Mouse (Mus musculus): ENCODE data around the gene Akap10. TPM values are rescaled to one million over a fixed set of nuclear protein-coding genes. Genes with fewer than 3 reads are reported as not detected.
"Not testable (repeated sequence)": the region's sequence is repeated elsewhere in the genome, so short reads cannot be mapped to it uniquely, and the experiment has no call there.

The Akap10 gene
- 12.7 and 13.3 TPM in 2 replicates for polyA plus RNA-seq (2012; rRNA removed)

DNA sequence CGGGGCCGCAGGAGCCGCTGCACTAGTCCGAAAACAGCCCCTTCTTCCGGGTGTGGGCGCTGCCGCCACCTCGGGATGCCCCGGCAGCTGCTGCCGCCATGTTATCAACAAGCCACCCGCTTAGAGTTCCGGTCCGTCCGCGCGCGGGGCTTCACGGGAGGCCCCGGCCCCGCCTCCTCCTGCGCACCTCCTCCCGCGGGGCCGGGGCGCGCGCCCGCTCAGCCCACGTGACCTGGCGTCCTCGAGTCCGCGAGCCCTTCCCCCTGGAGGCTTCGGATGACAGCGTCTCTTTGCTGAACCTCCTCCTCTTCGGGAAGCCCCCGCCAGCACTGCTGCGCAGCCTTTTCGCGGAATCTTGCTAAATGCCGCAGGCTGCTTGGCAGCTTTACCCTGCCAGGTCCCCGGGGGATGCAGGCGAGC is at the start of gene Akap10:
Akap10 (minus strand) TSS at position 155 of the 420 bp plus-strand sequence.
- no peak for DNase-seq (ENCODE audit: low read depth)

DNA sequence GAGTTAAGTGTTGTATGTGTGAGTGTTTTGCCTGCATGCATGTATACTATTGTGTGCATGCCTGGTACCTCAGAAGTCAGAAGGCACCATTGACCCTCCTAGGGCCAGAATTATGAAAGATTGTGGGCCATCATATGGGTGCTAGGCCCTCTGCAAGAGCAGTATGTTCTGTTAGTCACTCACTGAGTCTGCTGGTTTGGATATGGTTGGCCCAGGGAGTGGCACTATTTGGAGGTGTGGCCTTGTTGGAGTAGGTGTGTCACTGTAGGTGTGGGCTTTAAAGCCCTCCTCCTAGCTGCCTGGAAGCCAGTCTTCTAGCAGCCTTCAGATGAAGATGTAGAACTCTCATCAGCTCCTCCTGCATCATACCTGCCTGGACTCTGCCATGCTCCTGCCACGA is 45.7 kb upstream of the Akap10 start:
- no peak for DNase-seq (ENCODE audit: low read depth)

DNA sequence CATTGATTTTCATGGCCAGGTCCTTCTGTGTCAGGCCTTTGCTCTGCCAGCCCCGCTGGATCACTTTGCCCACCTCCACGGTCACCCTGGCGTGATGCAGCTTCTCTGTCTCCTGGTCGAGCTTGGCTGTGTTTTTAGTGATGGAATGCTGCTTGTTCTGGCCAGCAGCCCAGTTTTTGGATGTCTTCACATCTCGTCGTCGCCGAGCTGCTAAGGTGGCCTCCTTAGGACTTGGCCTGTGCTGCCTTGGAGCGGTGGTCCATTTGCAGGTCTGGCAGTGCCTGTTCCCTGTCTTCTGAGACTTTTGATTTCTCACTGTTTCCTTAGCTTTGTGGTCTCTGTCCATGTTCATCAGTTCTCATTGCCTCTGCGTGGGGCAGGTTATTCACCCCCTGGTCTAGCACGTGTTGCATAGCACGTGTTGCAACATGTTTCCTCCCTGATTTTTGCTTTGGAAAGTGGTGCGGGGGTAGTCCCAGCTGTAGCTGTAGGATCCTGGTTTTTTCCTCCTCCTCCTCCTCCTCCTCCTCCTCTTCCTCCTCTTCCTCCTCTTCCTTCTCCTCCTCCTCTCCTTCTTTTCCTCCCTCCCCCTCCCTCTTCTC is 44.2 kb upstream of the Akap10 start:
- DNase-seq (ENCODE audit: low read depth), result no peak

DNA sequence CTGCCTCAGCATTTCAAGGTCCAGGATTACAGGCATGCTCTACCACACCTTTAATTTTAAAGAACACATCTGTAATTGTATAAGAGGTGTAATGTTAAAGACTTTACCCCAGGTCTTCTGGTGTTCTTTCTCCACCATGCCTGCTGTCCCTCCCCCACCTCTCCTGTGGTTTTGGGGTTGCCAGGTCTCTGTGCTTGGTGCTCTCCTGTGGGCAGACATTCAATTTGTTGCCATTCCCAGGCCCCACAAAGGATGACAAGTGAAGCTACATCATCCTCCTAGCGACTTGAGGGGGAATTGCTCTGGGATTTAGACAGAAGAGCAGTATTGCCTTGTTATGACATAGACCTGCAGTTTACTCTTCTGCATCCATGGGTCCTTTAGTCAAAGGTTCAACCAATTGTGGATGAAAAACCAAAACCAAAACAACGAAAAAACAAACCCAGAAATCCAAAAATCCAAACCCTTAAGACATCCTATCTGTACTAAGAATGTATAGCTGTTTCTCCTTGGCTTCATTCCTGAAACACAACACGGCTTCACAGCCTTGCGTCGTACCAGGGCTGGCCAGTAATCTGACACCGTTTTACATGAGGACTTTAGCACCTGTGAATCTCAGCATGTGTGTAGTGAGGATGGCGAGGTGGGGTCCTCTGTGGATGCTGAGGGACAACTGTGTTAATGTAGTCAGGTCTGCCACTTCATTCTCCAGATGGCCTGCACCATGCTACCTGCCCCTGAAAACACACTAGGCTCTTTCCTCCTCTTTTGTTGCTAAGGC is 41.6 kb upstream of the Akap10 start:
- no peak for DNase-seq (ENCODE audit: low read depth)

DNA sequence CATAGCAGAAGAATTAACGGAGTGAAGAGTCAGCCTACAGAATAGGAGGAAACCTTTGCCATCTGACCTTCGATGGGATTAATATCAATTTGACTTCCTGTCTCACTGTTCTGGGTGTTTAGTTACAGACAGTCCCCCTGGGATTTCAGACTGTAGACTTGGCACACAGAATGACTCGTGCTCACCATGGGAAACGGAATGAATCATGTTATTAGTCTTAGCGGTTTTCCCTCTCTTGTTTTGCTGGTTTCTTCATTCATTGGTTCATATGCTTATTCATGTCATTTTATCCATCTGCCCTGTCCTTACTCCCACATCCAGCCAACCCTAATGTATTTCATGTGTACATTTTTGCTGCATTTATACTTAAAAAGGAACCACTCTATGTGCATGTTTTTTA is 40.8 kb upstream of the Akap10 start:
- no peak for DNase-seq (ENCODE audit: low read depth)

DNA sequence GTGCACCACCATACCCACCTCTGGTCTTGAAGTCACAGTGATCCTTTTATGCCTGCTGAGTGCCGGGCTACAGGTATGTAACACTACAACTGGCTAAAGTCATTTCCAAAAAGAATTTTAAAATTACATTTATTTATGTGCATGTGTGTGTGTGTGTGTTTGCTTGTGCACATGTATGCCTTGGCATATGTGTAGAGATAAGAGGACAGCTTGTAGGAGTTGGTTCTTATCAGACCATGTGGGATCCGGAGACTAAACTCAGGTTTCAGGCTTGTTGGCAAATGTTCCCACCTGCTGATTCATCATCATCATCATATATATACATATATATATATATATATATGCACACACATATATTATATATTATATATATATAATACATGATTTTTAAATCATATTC is 38.8 kb upstream of the Akap10 start:
- no peak for DNase-seq (ENCODE audit: low read depth)

DNA sequence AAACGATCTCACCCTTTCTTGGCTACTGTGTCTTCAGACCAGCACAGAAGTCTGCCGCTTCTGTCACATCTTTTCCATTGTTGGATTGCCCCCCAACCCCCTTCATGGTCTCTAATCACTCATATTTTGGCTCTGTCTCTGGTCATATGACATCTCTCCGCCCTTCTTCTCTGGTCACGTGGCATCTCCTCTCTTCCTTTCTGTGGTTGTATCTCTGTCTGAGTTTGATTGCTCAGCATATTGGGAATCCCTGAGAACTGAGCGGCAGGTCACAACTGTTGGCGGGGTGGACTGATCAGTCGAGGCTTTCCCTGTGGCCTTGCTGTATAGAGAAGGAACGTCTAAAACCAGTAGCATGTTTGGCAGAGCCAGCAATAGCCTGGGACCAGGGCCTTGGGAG is 37.0 kb upstream of the Akap10 start:
- DNase-seq (ENCODE audit: low read depth), result no peak

DNA sequence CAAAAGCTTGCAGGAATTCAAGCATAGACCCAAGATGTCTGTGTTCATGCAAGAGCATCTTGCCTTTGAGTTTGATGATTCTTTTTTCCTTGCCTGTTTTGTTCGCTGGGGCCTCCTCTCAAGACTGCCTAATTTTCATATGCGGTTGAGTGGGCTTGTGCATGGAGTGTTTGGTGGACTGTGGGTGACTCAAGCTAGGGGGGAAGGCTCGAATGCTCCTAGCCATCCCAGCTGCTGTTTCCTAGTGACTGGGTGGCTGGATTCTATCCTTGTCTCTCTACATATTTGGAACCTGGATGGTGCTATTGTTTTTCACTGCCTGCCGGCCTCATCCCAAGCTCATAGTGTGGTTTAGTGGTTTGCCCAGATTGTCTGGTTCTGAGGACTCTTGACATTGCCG is 34.6 kb upstream of the Akap10 start:
- no peak for DNase-seq (ENCODE audit: low read depth)

DNA sequence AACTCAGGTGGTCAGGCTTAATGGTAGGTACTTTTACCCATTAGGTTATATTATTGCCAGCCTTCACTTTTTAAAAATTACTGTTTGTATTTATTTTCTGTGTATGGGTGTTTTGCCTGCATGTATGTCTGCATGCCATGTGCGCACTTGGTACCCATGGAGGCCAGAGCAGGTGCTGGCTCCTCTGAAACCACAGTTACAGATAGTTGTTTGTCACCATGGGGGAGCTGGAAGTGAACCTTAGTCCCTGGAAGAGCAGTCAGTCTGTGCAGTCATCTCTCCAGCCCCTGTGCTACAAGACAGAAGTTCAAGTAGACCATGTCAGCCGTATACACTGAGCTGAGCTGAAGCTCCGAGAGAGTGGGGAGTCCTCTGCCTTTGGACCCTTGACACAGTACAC is 33.1 kb upstream of the Akap10 start:
- DNase-seq (ENCODE audit: low read depth), result no peak

DNA sequence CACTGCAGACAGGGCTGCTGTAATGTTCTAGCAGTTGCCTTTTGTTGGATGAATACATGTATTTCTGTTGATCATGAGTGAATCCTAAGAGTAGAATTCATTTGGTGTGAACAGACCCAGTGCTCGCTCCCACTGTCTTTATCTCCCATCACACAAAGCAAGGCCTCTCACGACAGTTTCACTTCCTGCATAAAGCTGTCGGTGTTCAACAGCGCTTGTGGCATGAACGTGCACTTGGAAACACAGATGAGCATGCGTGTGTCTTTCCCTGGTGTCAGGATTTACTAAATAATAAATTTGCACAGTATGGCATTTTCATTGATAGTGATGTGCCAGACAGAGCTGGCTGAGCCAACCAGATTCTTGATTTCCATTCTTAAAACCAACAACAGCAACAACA is 32.6 kb upstream of the Akap10 start:
- DNase-seq (ENCODE audit: low read depth), result no peak

DNA sequence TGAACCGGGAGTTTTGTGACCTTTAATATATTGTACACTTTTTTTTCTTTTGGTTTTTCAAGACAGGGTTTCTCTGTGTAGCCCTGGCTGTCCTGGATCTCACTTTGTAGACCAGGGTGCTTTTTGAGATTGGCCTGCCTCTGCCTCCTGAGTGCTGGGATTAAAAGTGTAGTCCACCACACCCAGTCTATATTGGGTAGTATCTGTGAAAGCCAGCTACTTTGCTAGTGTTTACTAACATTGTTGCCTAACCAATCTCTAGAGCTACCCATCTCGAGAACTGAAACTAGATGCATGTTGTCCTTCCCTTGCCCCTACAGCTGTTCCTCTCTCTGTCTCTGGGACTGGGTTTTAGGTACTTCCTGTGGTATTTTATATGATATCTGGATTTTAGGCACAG is 30.0 kb upstream of the Akap10 start:
- DNase-seq (ENCODE audit: low read depth), result no peak

DNA sequence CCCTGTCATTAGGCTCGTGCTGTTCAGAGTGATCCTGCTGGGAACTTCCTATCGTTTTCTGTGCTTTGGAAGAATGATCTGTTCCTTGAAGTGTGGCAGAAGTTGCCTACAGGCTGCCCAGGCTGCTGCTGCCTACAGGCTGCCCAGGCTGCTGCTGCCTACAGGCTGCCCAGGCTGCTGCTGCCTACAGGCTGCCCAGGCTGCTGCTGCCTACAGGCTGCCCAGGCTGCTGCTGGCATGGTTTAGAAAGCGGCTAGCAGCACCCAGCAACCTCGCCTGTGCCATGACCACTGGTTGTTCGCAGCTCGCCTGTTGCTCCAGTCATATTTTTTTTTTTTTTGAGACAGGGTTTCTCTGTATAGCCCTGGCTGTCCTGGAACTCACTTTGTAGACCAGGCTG is 28.7 kb upstream of the Akap10 start:
- not testable (repeated sequence) for DNase-seq (ENCODE audit: low read depth)

DNA sequence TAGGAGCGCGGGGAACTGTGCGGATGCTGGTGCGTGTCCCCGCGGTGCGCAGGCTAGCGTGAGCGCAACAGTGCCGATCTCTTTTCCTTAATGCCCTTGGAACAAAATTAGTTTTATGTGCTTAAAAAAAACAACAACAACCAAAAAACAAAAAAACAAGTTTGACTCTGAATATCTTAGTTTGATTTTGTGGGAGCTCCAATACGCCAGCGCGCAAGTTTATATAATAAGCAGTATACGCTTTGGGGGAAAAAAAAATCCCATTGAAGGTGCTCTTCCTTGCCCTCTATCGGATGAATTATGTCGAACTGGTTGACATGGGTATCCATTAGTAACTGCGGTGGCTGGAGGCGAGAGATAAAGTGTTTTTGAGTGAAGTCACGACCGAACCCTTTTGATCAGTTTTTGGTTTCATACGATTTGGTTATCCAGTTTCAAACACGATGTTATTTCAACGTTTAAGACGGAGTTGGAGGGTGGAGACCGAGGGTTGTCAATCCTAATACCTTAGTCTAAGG is 27.3 kb upstream of the Akap10 start:
- no peak for DNase-seq (ENCODE audit: low read depth)

DNA sequence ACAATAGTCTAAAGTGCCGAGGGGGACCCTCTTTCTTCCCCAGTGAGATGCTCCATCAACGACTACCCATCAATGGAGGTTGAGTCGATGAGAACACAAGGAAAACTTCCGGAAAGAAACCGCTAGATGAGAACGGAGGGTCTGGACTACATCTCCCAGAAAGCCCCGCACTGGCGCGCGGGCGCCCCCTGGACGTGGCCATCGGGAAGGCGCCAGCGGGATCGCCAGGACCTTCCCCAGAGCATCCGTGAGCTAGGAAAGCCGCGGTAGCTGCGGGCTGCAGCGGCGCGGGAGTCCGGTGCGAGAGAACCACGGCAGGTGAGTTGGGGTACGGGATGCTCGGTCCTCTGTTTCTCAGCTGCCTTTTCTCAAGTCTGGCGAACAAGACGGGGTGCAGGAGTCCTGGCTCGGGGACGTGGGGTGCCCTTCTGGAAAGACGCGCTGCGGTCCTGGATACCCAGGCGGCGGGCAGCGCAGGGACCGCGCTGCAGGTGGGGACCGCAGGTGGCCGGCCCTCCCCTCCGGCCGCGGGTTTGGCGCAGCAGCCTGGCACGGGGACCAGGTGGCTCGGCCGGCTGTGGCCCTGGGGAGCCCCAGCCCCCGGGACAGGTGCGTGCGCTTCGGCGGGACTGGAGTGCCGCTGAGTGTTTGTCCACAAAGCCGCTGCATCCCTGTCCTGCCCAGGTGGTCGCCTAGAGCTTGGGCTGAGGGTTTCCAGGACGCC is 26.7 kb upstream of the Akap10 start, which contains the start of gene Specc1:
Specc1 (plus strand) TSS at position 192 of the 724 bp plus-strand sequence.
- no peak for DNase-seq (ENCODE audit: low read depth)

DNA sequence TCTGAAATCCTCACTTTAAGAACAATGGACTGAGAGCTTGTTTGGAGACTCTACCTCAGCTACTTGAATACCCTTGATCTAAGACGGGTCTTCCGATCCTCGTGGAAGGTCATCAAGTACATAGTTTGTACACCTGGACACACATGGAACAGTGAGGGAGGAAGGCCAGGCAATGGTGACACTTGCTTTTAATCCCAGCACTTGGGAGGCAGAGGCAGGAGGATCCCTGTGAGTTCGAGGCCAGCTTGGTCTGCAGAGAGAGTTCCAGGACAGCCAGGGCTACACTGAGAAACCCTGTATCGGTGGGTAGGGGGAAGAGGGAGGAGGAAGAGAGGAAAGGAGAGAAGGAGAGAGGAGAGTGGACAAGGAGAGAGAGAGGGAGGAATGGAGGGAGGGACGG is 25.9 kb upstream of the Akap10 start:
- DNase-seq (ENCODE audit: low read depth), result no peak

DNA sequence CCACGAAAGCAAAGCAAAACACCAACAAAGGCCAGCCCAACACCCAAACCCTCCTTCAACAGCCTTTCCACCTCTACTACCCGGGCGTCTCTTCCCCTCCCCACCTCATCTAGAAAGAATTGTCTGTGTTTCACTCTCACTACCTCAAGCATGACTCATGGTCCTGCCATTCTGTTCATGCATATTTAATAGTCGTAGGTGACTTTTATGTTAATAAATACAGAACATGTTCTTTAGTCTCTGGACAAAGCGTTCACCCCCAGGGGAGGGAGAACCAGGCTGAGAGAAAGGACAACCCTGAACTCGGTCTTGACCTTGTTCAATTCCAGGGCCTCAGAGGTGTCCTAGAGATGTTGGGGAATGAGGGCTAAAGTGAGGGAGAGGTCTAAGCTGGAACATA is 25.1 kb upstream of the Akap10 start:
- no peak for DNase-seq (ENCODE audit: low read depth)

DNA sequence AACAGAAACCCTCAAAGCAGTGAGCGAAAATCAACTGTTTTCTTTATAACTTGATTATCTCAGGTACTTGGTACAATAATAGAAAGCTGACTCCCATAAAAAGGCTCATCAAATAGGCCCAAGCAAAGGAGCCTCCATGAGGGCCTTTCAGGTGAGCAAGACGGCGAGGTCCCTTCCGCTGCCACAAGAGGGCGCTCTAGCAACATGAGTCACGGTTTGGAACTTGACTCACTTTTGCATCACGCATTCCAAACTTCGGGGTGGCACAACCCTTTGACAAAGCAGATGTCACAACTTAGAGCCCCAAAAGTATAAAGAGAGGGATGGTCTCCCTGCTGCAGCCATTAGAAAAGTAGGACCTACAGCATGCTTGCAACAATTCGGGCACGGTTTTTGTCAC is 20.6 kb upstream of the Akap10 start:
- no peak for DNase-seq (ENCODE audit: low read depth)

DNA sequence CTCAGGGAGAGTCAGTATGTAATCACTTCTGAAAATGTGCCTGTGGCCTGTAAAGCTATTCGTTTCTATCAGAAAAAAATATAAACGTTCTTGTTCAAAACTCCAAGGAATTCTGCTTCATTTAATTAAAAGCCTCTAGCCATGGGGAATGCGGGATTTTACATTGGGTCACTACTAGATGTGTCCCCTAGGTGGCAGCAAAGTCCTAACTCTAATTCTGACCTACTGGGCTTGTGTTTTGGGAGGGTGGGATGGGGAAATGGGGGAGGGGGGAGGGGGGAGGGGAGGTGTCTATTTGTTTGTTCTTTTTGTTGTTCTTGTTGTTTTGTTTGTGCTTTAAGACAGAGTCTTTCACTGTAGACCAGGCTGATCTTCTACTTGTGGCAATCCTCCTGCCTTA is 19.3 kb upstream of the Akap10 start:
- no peak for DNase-seq (ENCODE audit: low read depth)

DNA sequence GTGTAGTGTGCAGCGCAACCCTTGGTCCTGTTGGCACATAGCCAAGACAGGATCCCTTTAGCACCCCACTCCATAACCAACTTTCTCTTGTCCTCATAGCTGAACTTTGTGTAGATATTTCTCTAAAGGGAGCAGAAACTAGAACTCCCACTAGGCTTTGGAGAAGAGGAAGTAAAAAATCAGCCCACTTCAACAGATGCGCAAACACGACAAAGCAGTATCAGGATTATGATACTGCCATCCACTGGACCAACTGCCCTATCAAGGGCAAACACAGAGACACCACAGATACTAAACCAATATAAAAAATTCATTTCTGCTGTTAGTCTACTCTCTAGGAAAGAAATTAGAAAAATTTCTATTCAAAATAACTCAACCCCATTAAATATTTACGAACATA is 16.6 kb upstream of the Akap10 start:
- DNase-seq (ENCODE audit: low read depth), result no peak

DNA sequence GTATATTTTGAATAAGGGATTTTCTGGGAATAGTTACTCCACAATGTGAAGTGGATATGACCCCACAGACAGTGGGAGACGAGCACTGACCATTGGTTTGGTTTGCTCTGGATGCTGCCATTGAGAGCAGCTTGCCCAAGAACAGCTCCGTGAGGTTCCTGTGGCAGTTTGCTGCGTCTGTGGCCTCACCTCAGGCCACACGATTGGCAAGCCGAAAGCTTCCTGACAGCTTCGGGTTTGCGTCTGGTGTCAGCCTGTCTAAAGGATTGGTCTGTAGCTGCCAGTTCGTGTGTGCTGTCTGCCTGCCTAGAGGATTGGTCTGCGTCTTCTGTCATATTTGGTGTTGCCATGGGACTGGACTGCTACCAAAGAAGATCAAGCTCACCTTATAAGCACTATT is 14.4 kb upstream of the Akap10 start:
- DNase-seq (ENCODE audit: low read depth), result no peak

DNA sequence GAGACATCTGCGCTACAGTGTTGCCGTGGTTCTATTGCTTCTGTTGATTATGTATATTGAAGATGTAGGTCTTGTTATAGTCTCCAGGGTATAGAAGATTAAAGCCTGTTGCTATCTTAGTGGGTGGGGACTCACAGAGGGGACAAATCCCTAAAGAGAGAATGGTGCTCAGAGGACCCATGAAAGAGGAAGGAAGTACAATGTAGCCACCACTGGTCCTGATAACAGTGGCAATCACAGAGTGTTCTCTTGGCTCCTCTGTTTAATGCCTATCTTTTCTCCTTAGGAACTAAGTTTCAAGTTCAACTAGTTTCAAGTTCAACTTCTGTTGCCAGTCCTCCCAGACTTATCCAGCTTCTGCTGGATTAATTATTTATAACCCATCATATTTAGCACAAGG is 12.9 kb upstream of the Akap10 start:
- DNase-seq (ENCODE audit: low read depth), result no peak

DNA sequence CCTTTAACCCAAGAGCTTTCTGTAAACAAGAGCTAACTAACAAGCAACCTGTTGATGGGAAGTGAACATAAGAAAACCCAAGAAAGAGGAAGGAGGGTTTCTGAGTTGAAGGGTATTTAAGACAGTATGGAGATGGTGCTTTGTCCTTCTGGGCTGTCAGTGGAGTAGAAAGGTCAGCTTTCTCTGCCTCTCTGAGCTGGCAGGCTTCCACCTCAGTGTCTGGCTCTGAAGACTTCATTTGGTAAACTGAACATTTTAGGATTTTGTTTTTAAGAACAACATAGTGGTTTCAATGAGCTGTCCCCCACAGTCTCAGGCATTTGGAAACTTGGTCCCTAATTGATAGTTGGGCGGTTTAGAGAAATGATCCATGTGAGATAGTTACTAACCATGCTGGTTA is 7.7 kb upstream of the Akap10 start:
- DNase-seq (ENCODE audit: low read depth), result no peak
